Mouse (Mus musculus) kidney, adult 2 months (tissue): ENCODE results near the gene Rptor. TPM values are rescaled to one million over a fixed set of nuclear protein-coding genes. Genes with fewer than 3 reads are reported as not detected.

ENCODE experiments used
- DNase-seq: peaks from one replicate; pipeline ENCODE4 v3.0.0; 2021
- H3K27ac ChIP-seq: fragments of 200-500 bp; 2 replicates; pipeline ENCODE4 v1.5.1; 2012; ENCODE audit warnings: low read depth, low read length, control low read depth, inconsistent platforms; ENCODE audit not compliant: insufficient read depth
- H3K27me3 ChIP-seq: fragments of 200-500 bp; replicated peaks from 2 replicates; pipeline ENCODE4 v1.6.1; 2012; ENCODE audit warnings: mild to moderate bottlenecking, moderate library complexity, low read length, inconsistent platforms; ENCODE audit not compliant: control insufficient read depth, insufficient read depth
- H3K36me3 ChIP-seq: fragments of 200-500 bp; 2 replicates; pipeline ENCODE4 v1.6.1; 2012; ENCODE audit warnings: mild to moderate bottlenecking, moderate library complexity, low read length, inconsistent platforms; ENCODE audit not compliant: control insufficient read depth, insufficient read depth
- H3K4me1 ChIP-seq: fragments of 200-500 bp; 2 replicates; pipeline ENCODE4 v1.6.1; 2011; ENCODE audit warnings: low read length; ENCODE audit not compliant: control insufficient read depth, insufficient read depth
- H3K4me3 ChIP-seq: fragments of 200-500 bp; 2 replicates; pipeline ENCODE4 v1.5.1; 2011; ENCODE audit warnings: mild to moderate bottlenecking, low read depth, low read length, control low read depth; ENCODE audit not compliant: insufficient read depth
- CTCF ChIP-seq: fragments of 200-500 bp; conservative IDR thresholded peaks from 2 replicates; pipeline ENCODE4 v1.5.1; 2011; ENCODE audit warnings: low read depth, mild to moderate bottlenecking, control low read depth, low read length, moderate library complexity, mixed read lengths; ENCODE audit not compliant: insufficient read depth, insufficient read length
- POLR2A ChIP-seq: fragments of 200-500 bp; IDR thresholded peaks from one replicate; pipeline ENCODE4 v1.6.1; 2011; ENCODE audit warnings: low read depth, low read length, control low read depth
- WGBS: fragments of 180-500 bp; shearing (Covaris S2); methylation state at CpG from one replicate; pipeline ENCODE4 v1.1.7; 2018; 5-methylcytosine and 5-hydroxymethylcytosine counted together
- polyA plus RNA-seq: library from polyadenylated mRNA; depleted of rRNA; stranded (reverse); fragments of >200 nt; gene quantifications from 2 replicates; pipeline ENCODE4 v1.2.3, GENCODE M21; 2012

The Rptor gene
- polyA plus RNA-seq, 1 experiment = 20.7 TPM

DNA sequence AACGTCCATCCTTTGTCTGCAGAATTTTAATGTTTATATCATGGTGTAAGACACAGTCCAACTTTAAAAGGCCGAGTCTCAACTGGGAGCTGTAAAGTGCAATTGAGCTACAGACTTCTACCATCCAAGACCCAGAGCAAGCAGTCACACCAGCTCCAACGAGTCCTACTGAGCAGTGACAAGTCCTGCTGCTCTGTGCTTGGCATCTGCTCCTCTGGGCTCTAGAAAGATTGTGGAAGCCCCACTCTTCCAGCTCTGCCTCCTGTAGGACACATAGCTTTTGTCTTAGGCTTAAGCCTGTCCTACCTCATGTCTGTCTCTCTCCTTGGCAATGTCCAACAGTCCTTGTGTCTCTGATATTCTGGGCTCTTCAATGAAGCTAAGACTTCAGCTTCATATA, 84.6 kb downstream of the Rptor start:
- WGBS = 88% methylated on average over 3 of the region's 3 CpGs
- Histone ChIP-seq H3K27ac (no peak overlapping the region), H3K4me1 (peaks cover 9% of the 10 kb centered on the region; the same call in 1 of the 2 replicates), H3K36me3 (no peaks in the 10 kb centered on the region), H3K4me3 (no peak overlapping the region), H3K27me3 (no peaks in the 10 kb centered on the region)
- TF ChIP-seq CTCF = no peak
- no peak for TF ChIP-seq POLR2A
- no peak for DNase-seq

DNA sequence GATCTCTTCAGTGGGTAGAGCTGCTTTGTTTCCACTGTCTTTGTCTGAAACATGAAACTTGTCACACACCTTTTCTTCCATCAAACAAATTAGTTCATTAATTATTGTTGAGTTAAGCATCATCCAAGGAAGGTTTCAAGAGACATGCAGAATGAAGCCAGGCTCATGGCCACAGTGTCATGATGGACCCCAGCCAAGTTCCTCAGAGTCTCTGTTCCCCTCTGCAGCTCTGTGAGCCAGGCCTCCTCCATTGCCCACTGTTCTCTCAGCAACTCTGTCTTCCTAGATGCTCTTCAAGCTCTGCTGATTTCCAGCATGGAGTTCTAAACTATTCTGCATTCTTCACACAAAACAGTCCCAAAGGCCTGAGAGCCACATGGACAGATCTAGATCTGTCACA, 85.3 kb downstream of the Rptor start:
- Histone ChIP-seq H3K4me3 (no peak overlapping the region), H3K27ac (no peak overlapping the region), H3K27me3 (no peaks in the 10 kb centered on the region), H3K36me3 (no peaks in the 10 kb centered on the region), H3K4me1 (peaks cover 9% of the 10 kb centered on the region; the same call in 1 of the 2 replicates)
- no peak for TF ChIP-seq POLR2A
- no peak for TF ChIP-seq CTCF
- DNase-seq = no peak

GRCm38 (mm10) chr11:119689936-119690335, 87.2 kb downstream of the Rptor start:
- TF ChIP-seq POLR2A = no peak
- no peak for TF ChIP-seq CTCF

GRCm38 (mm10) chr11:119692196-119692910, 89.6 kb downstream of the Rptor start:
- H3K4me1 ChIP-seq = peaks cover 2% of the 10 kb centered on the region; the same call in 1 of the 2 replicates
- no peak for DNase-seq
- TF ChIP-seq POLR2A (no peak), CTCF (no peak)
- H3K4me3 ChIP-seq = no peak overlapping the region
- WGBS = 91% methylated on average over 6 of the region's 6 CpGs
- H3K36me3 ChIP-seq = no peaks in the 10 kb centered on the region
- H3K27ac ChIP-seq = no peak overlapping the region
- no peaks in the 10 kb centered on the region for H3K27me3 ChIP-seq

More at GRCm38 (mm10) chr11:119689936-119690335, 87.2 kb downstream of the Rptor start:
- Histone ChIP-seq H3K4me1 (peaks cover 8% of the 10 kb centered on the region; the same call in 1 of the 2 replicates), H3K36me3 (no peaks in the 10 kb centered on the region), H3K4me3 (no peak overlapping the region), H3K27ac (no peak overlapping the region), H3K27me3 (no peaks in the 10 kb centered on the region)
- WGBS = 65% methylated on average over 3 of the region's 3 CpGs
- DNase-seq = no peak

DNA sequence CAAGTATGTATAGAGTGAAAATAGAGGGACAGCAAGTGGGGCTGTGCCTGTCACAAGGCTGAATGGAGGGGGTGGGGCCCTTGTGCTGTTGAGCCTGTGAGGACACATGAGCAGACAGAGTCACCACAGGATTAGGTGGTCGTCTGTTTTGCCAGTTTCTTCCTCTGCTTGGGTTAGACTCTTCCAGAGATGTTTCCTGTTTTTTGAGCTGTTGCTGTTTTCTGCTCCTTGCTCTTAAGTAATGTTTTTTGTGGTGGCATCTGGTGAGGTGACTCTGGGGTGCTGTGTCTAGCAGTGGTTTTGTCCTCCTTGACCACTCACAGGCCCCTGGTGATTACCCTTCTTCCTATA, 90.2 kb downstream of the Rptor start:
- no peaks in the 10 kb centered on the region for H3K27me3 ChIP-seq
- no peak for DNase-seq
- no peaks in the 10 kb centered on the region for H3K36me3 ChIP-seq
- no peak overlapping the region for H3K27ac ChIP-seq
- no peak overlapping the region for H3K4me3 ChIP-seq
- H3K4me1 ChIP-seq = peaks cover 2% of the 10 kb centered on the region; the same call in 1 of the 2 replicates
- WGBS = 29% methylated on average over 1 of the region's 1 CpGs
- TF ChIP-seq CTCF = no peak
- TF ChIP-seq POLR2A = no peak

GRCm38 (mm10) chr11:119694146-119694860, 91.6 kb downstream of the Rptor start:
- DNase-seq = no peak
- no peak overlapping the region for H3K4me3 ChIP-seq
- 53% methylated on average over 10 of the region's 10 CpGs for WGBS
- no peak overlapping the region for H3K27ac ChIP-seq
- no peaks in the 10 kb centered on the region for H3K27me3 ChIP-seq
- no peak for TF ChIP-seq CTCF
- no peak for TF ChIP-seq POLR2A
- peaks cover 2% of the 10 kb centered on the region; the same call in 1 of the 2 replicates for H3K4me1 ChIP-seq
- H3K36me3 ChIP-seq = no peaks in the 10 kb centered on the region

DNA sequence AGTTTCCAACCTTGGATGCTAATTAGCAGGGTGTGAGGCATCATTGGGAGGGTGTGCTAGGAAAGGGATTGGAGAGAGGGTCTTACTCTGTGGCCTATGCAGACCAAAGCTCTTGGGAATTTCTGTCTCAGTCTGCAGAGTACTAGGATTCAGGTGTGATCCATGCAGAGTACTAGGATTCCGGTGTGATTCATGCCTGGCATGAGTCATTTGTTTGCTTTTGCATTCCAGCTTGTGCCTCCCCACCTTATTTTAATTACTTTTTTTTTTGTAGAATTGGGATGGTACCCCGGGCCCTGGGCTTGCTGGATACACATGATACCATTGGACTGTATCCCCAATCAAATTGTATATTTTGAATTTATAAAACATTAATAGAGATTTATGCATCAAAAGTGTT, 93.7 kb downstream of the Rptor start:
- no peak for TF ChIP-seq CTCF
- TF ChIP-seq POLR2A = no peak
- DNase-seq = no peak
- no peak overlapping the region for H3K4me3 ChIP-seq
- no peaks in the 10 kb centered on the region for H3K36me3 ChIP-seq
- 0 out of 2 replicates have a peak, but pooled peaks cover 2% of the 10 kb centered on the region for H3K4me1 ChIP-seq
- H3K27me3 ChIP-seq = no peaks in the 10 kb centered on the region
- 53% methylated on average over 2 of the region's 2 CpGs for WGBS
- H3K27ac ChIP-seq = no peak overlapping the region
